Mouse (Mus musculus): ENCODE results near the gene Phf20. TPM values are rescaled to one million over a fixed set of nuclear protein-coding genes. Genes with fewer than 3 reads are reported as not detected.

Gene Phf20
- polyA plus RNA-seq, 1 experiment from 2014 or later, result 94.0 TPM

GRCm38 (mm10) chr2:156288222-156288621 is 92.0 kb downstream of the Phf20 start:
- H3K9ac ChIP-seq, result no peak overlapping the region
- H3K27ac ChIP-seq, result no peak overlapping the region
- H3K9me3 ChIP-seq, result no peaks in the 10 kb centered on the region
- 89% methylated on average over 2 of the region's 2 CpGs for WGBS
- H3K4me1 ChIP-seq, result 0 out of 2 replicates have a peak, but pooled peaks cover 5% of the 10 kb centered on the region
- no peak overlapping the region for H3K4me2 ChIP-seq (replicated peaks)
- H3K36me3 ChIP-seq, result peaks cover 64% of the 10 kb centered on the region
- H3K27me3 ChIP-seq, result no peaks in the 10 kb centered on the region
- no peak overlapping the region for H3K4me3 ChIP-seq
- ATAC-seq (ENCODE audit: low FRiP score, low read depth), result no peak

GRCm38 (mm10) chr2:156289552-156290160 is 93.4 kb downstream of the Phf20 start:
- ATAC-seq (ENCODE audit: low FRiP score, low read depth), result no peak; the same call in 1 of the 2 replicates
- Histone ChIP-seq H3K4me3 (no peak overlapping the region), H3K4me2 (replicated peaks) (no peak overlapping the region), H3K9me3 (no peaks in the 10 kb centered on the region), H3K9ac (no peak overlapping the region), H3K27ac (no peak overlapping the region; the same call in 1 of the 2 replicates), H3K36me3 (peaks cover 74% of the 10 kb centered on the region), H3K27me3 (no peaks in the 10 kb centered on the region), H3K4me1 (0 out of 2 replicates have a peak, but pooled peaks cover 5% of the 10 kb centered on the region)
- WGBS, result 78% methylated on average over 2 of the region's 2 CpGs

GRCm38 (mm10) chr2:156291998-156292397 is 95.7 kb downstream of the Phf20 start:
- no peak for ATAC-seq (ENCODE audit: low FRiP score, low read depth)
- Histone ChIP-seq H3K27ac (no peak overlapping the region), H3K4me3 (no peak overlapping the region), H3K27me3 (no peaks in the 10 kb centered on the region), H3K36me3 (peaks cover 86% of the 10 kb centered on the region), H3K4me2 (replicated peaks) (no peak overlapping the region), H3K9ac (no peak overlapping the region), H3K4me1 (0 out of 2 replicates have a peak, but pooled peaks cover 5% of the 10 kb centered on the region), H3K9me3 (no peaks in the 10 kb centered on the region)
- 72% methylated on average over 1 of the region's 1 CpGs for WGBS

GRCm38 (mm10) chr2:156295601-156296063 is 99.4 kb downstream of the Phf20 start:
- H3K4me2 ChIP-seq (replicated peaks), result no peak overlapping the region
- ATAC-seq (ENCODE audit: low FRiP score, low read depth), result no peak
- no peak overlapping the region for H3K4me3 ChIP-seq
- H3K27ac ChIP-seq, result no peak overlapping the region
- no peaks in the 10 kb centered on the region for H3K4me1 ChIP-seq
- 94% methylated on average over 2 of the region's 2 CpGs for whole genome bisulfite sequencing
- no peak overlapping the region for H3K9ac ChIP-seq
- no peaks in the 10 kb centered on the region for H3K27me3 ChIP-seq
- H3K9me3 ChIP-seq, result no peaks in the 10 kb centered on the region
- H3K36me3 ChIP-seq, result peaks cover 85% of the 10 kb centered on the region

- H3K27ac ChIP-seq, result no peak overlapping the region
- 95% methylated on average over 3 of the region's 3 CpGs for WGBS
- ATAC-seq (ENCODE audit: low FRiP score, low read depth), result no peak
- H3K36me3 ChIP-seq, result peaks cover 85% of the 10 kb centered on the region
- H3K9ac ChIP-seq, result no peak overlapping the region
- no peak overlapping the region for H3K4me2 ChIP-seq (replicated peaks)
- no peaks in the 10 kb centered on the region for H3K4me1 ChIP-seq
- no peaks in the 10 kb centered on the region for H3K9me3 ChIP-seq
- H3K4me3 ChIP-seq, result no peak overlapping the region
- H3K27me3 ChIP-seq, result no peaks in the 10 kb centered on the region
Observed at GRCm38 (mm10) chr2:156296190-156296589, 99.9 kb downstream of the Phf20 start.

GRCm38 (mm10) chr2:156297653-156298052 is 101.4 kb downstream of the Phf20 start:
- Histone ChIP-seq H3K4me1 (no peaks in the 10 kb centered on the region), H3K4me3 (no peak overlapping the region), H3K36me3 (peaks cover 89% of the 10 kb centered on the region), H3K4me2 (replicated peaks) (no peak overlapping the region), H3K9ac (no peak overlapping the region), H3K9me3 (no peaks in the 10 kb centered on the region), H3K27ac (no peak overlapping the region), H3K27me3 (no peaks in the 10 kb centered on the region)
- no peak for ATAC-seq (ENCODE audit: low FRiP score, low read depth)
- 68% methylated on average over 3 of the region's 3 CpGs for WGBS

GRCm38 (mm10) chr2:156298458-156298857 is 102.2 kb downstream of the Phf20 start:
- 89% methylated on average over 7 of the region's 7 CpGs for WGBS

GRCm38 (mm10) chr2:156302063-156302462 is 105.8 kb downstream of the Phf20 start:
- ATAC-seq (ENCODE audit: low FRiP score, low read depth), result no peak
- Histone ChIP-seq H3K9ac (no peak overlapping the region), H3K9me3 (no peaks in the 10 kb centered on the region), H3K27me3 (no peaks in the 10 kb centered on the region), H3K4me3 (no peak overlapping the region), H3K4me1 (no peaks in the 10 kb centered on the region), H3K4me2 (replicated peaks) (no peak overlapping the region), H3K36me3 (peaks cover 84% of the 10 kb centered on the region), H3K27ac (no peak overlapping the region)
- WGBS, result 84% methylated on average over 4 of the region's 4 CpGs

More at GRCm38 (mm10) chr2:156298458-156298857, 102.2 kb downstream of the Phf20 start:
- Histone ChIP-seq H3K27ac (0 out of 2 replicates have a peak overlapping the region, but pooled peaks have one; percentile 1), H3K4me1 (no peaks in the 10 kb centered on the region), H3K9me3 (no peaks in the 10 kb centered on the region), H3K4me2 (replicated peaks) (no peak overlapping the region), H3K27me3 (no peaks in the 10 kb centered on the region), H3K9ac (no peak overlapping the region), H3K36me3 (peaks cover 87% of the 10 kb centered on the region), H3K4me3 (no peak overlapping the region)
- no peak for ATAC-seq (ENCODE audit: low FRiP score, low read depth)

GRCm38 (mm10) chr2:156304351-156304750 is 108.1 kb downstream of the Phf20 start:
- Histone ChIP-seq H3K27ac (no peak overlapping the region), H3K9me3 (no peaks in the 10 kb centered on the region), H3K4me3 (no peak overlapping the region), H3K9ac (no peak overlapping the region), H3K27me3 (no peaks in the 10 kb centered on the region), H3K4me1 (no peaks in the 10 kb centered on the region), H3K4me2 (replicated peaks) (no peak overlapping the region), H3K36me3 (peaks cover 81% of the 10 kb centered on the region)
- no peak for ATAC-seq (ENCODE audit: low FRiP score, low read depth)
- 92% methylated on average over 4 of the region's 4 CpGs for WGBS

GRCm38 (mm10) chr2:156305818-156306217 is 109.6 kb downstream of the Phf20 start:
- Histone ChIP-seq H3K9me3 (no peaks in the 10 kb centered on the region), H3K9ac (no peak overlapping the region), H3K4me3 (no peak overlapping the region), H3K36me3 (peaks cover 79% of the 10 kb centered on the region), H3K4me2 (replicated peaks) (no peak overlapping the region), H3K4me1 (no peaks in the 10 kb centered on the region), H3K27ac (no peak overlapping the region), H3K27me3 (no peaks in the 10 kb centered on the region)
- peak; percentile 54; the same call in 1 of the 2 replicates for ATAC-seq (ENCODE audit: low FRiP score, low read depth)
- WGBS, result 78% methylated on average over 2 of the region's 2 CpGs

- Histone ChIP-seq H3K36me3 (peaks cover 67% of the 10 kb centered on the region), H3K27ac (no peak overlapping the region), H3K4me1 (peaks cover 6% of the 10 kb centered on the region), H3K4me2 (replicated peaks) (no peak overlapping the region), H3K9ac (no peak overlapping the region), H3K9me3 (no peaks in the 10 kb centered on the region), H3K4me3 (no peak overlapping the region), H3K27me3 (no peaks in the 10 kb centered on the region)
- no peak for ATAC-seq (ENCODE audit: low FRiP score, low read depth)
- WGBS, result 63% methylated on average over 5 of the region's 5 CpGs
Observed at GRCm38 (mm10) chr2:156307261-156307660, 111.0 kb downstream of the Phf20 start.

GRCm38 (mm10) chr2:156309948-156310347 is 113.7 kb downstream of the Phf20 start:
- no peak overlapping the region for H3K27ac ChIP-seq
- 97% methylated on average over 5 of the region's 5 CpGs for WGBS
- H3K9me3 ChIP-seq, result no peaks in the 10 kb centered on the region
- no peak overlapping the region for H3K4me2 ChIP-seq (replicated peaks)
- H3K27me3 ChIP-seq, result no peaks in the 10 kb centered on the region
- no peak overlapping the region for H3K9ac ChIP-seq
- peaks cover 45% of the 10 kb centered on the region for H3K36me3 ChIP-seq
- no peak overlapping the region for H3K4me3 ChIP-seq
- ATAC-seq (ENCODE audit: low FRiP score, low read depth), result no peak
- H3K4me1 ChIP-seq, result peaks cover 12% of the 10 kb centered on the region

- Histone ChIP-seq H3K27me3 (no peaks in the 10 kb centered on the region), H3K4me2 (replicated peaks) (no peak overlapping the region), H3K27ac (no peak overlapping the region), H3K4me1 (peaks cover 12% of the 10 kb centered on the region), H3K36me3 (peaks cover 40% of the 10 kb centered on the region), H3K4me3 (no peak overlapping the region), H3K9ac (no peak overlapping the region), H3K9me3 (no peaks in the 10 kb centered on the region)
- 94% methylated on average over 5 of the region's 5 CpGs for WGBS
- no peak for ATAC-seq (ENCODE audit: low FRiP score, low read depth)
Observed at GRCm38 (mm10) chr2:156310455-156310854, 114.2 kb downstream of the Phf20 start.
